9 mouse cellular contexts compared by ENCODE assay signal in genomic region chr4:117391966-117392365, GRCm38 (mm10).
DNase-seq lines count a peak whose midpoint lies in the region; ATAC-seq and TF ChIP-seq lines count a peak whose summit lies in the region.
"Had no signal": no experiment of that assay in that cellular context is flagged by ENCODE, and none has a peak within 500 bp of the region (broad histone marks: within the 10 kb centered on the region; RNA-seq: fewer than 3 reads in every experiment).

No protein-coding gene starts in this region.

- TF ChIP-seq EP300 in liver, postnatal 0 days (IDR thresholded peaks at IDR 0.05; ENCODE audit: low read depth), result no peak

- H3K4me1 ChIP-seq in liver, embryonic 11.5 days (replicated peaks; ENCODE audit: control insufficient read depth, insufficient read depth, low read length), result peaks cover 19% of the 10 kb centered on the region
- H3K4me1 ChIP-seq in liver, postnatal 0 days (ENCODE audit: insufficient read depth), result no peaks in the 10 kb centered on the region
- H3K4me1 ChIP-seq in embryonic facial prominence, embryonic 12.5 days, result peaks cover 24% of the 10 kb centered on the region
- H3K4me1 ChIP-seq in hindbrain, embryonic 16.5 days (ENCODE audit: control insufficient read depth, insufficient read depth, low read depth, low read length), result peaks cover 15% of the 10 kb centered on the region
- H3K4me1 ChIP-seq in midbrain, embryonic 16.5 days (ENCODE audit: control insufficient read depth, insufficient read depth, low read length), result peaks cover 28% of the 10 kb centered on the region

- 0 out of 2 replicates have a peak, but pooled peaks cover 5% of the 10 kb centered on the region for H3K27me3 ChIP-seq in liver, embryonic 11.5 days (replicated peaks; ENCODE audit: control insufficient read depth, insufficient read depth, low read length)
- H3K27me3 ChIP-seq in liver, postnatal 0 days (ENCODE audit: insufficient read depth, low read length), result no peaks in the 10 kb centered on the region
- H3K27me3 ChIP-seq in embryonic facial prominence, embryonic 12.5 days, result peaks cover 8% of the 10 kb centered on the region; the same call in 1 of the 2 replicates
- peaks cover 33% of the 10 kb centered on the region for H3K27me3 ChIP-seq in hindbrain, embryonic 16.5 days (replicated peaks; ENCODE audit: control insufficient read depth, insufficient read depth, low read length)
- peaks cover 9% of the 10 kb centered on the region for H3K27me3 ChIP-seq in midbrain, embryonic 16.5 days (ENCODE audit: control insufficient read depth, insufficient read depth, low read depth, low read length)

- intact Hi-C loops in gastrocnemius, adult 2 months (cut with DNase I), result no loop called here

- no peaks in the 10 kb centered on the region for H3K36me3 ChIP-seq in liver, embryonic 11.5 days (ENCODE audit: control insufficient read depth, insufficient read depth, low read length)
- H3K36me3 ChIP-seq in liver, postnatal 0 days (replicated peaks; ENCODE audit: insufficient read depth, low read length), result no peaks in the 10 kb centered on the region
- H3K36me3 ChIP-seq in embryonic facial prominence, embryonic 12.5 days, result no peaks in the 10 kb centered on the region
- H3K36me3 ChIP-seq in hindbrain, embryonic 16.5 days (ENCODE audit: control insufficient read depth, insufficient read depth, low read length), result no peaks in the 10 kb centered on the region
- no peaks in the 10 kb centered on the region for H3K36me3 ChIP-seq in midbrain, embryonic 16.5 days (ENCODE audit: control insufficient read depth, insufficient read depth, low read length)

- no peak overlapping the region for H3K9ac ChIP-seq in liver, embryonic 11.5 days (ENCODE audit: low read depth, low read length)
- no peak overlapping the region for H3K9ac ChIP-seq in liver, postnatal 0 days (replicated peaks)
- no peak overlapping the region for H3K9ac ChIP-seq in embryonic facial prominence, embryonic 12.5 days
- no peak overlapping the region for H3K9ac ChIP-seq in hindbrain, embryonic 16.5 days (ENCODE audit: low read depth, low read length)
- H3K9ac ChIP-seq in midbrain, embryonic 16.5 days (ENCODE audit: low read depth, low read length), result 0 out of 2 replicates have a peak overlapping the region, but pooled peaks have one; percentile 20

- no peak for DNase-seq in liver, embryonic 11.5 days (ENCODE audit: low spot score)
- no peak for DNase-seq in liver, postnatal 0 days
- DNase-seq in urinary bladder, adult 18-20 months (ENCODE audit: low spot score in 2 of 2), result no peak
- DNase-seq in gastrocnemius, adult 2 months, result no peak
- no peak for DNase-seq in natural killer cell, adult 2 months (ENCODE audit: low spot score in 2 of 2)
- DNase-seq: lung, postnatal 4 days had no signal

- H3K27ac ChIP-seq in liver, embryonic 11.5 days (ENCODE audit: low read depth, low read length), result no peak overlapping the region
- H3K27ac ChIP-seq in liver, postnatal 0 days (ENCODE audit: low read depth), result no peak overlapping the region
- no peak overlapping the region for H3K27ac ChIP-seq in embryonic facial prominence, embryonic 12.5 days
- no peak overlapping the region; the same call in 1 of the 2 replicates for H3K27ac ChIP-seq in hindbrain, embryonic 16.5 days (ENCODE audit: low read depth, low read length)
- H3K27ac ChIP-seq in midbrain, embryonic 16.5 days (ENCODE audit: low read length), result peak overlapping the region; percentile 57
- H3K27ac ChIP-seq in gastrocnemius, adult 2 months, result no peak overlapping the region

- H3K4me2 ChIP-seq in liver, embryonic 11.5 days, result peak overlapping the region; percentile 46
- H3K4me2 ChIP-seq in liver, postnatal 0 days (ENCODE audit: low read depth, low read length), result no peak overlapping the region
- peak overlapping the region; percentile 36 for H3K4me2 ChIP-seq in embryonic facial prominence, embryonic 12.5 days (replicated peaks)
- peak overlapping the region; percentile 18; the same call in 1 of the 2 replicates for H3K4me2 ChIP-seq in hindbrain, embryonic 16.5 days (ENCODE audit: low read length)
- H3K4me2 ChIP-seq in midbrain, embryonic 16.5 days (ENCODE audit: low read length), result peak overlapping the region; percentile 35

- WGBS in liver, embryonic 11.5 days, result 9% methylated on average over 9 of the region's 9 CpGs
- WGBS in liver, postnatal 0 days (ENCODE audit: insufficient replicate concordance), result 24% methylated on average over 9 of the region's 9 CpGs
- 4% methylated on average over 9 of the region's 9 CpGs for WGBS in embryonic facial prominence, embryonic 12.5 days
- WGBS in hindbrain, embryonic 16.5 days, result 3% methylated on average over 9 of the region's 9 CpGs
- WGBS in midbrain, embryonic 16.5 days, result 3% methylated on average over 7 of the region's 9 CpGs

- no peak for TF ChIP-seq CTCF in liver, postnatal 0 days (IDR thresholded peaks at IDR 0.05; ENCODE audit: low read depth)
- TF ChIP-seq CTCF in gastrocnemius, adult 2 months (IDR thresholded peaks at IDR 0.05), result no peak

- no peak overlapping the region for H3K4me3 ChIP-seq in liver, embryonic 11.5 days (ENCODE audit: low read depth, low read length)
- no peak overlapping the region for H3K4me3 ChIP-seq in liver, postnatal 0 days (ENCODE audit: low read depth, low read length)
- H3K4me3 ChIP-seq in embryonic facial prominence, embryonic 12.5 days, result no peak overlapping the region
- H3K4me3 ChIP-seq in hindbrain, embryonic 16.5 days (ENCODE audit: low read length), result no peak overlapping the region
- H3K4me3 ChIP-seq in midbrain, embryonic 16.5 days (ENCODE audit: low read depth, low read length), result no peak overlapping the region
- no peak overlapping the region for H3K4me3 ChIP-seq in gastrocnemius, adult 2 months

- no peaks in the 10 kb centered on the region for H3K9me3 ChIP-seq in liver, embryonic 11.5 days (ENCODE audit: control insufficient read depth, low read length)
- no peaks in the 10 kb centered on the region for H3K9me3 ChIP-seq in liver, postnatal 0 days (ENCODE audit: low read length)
- no peaks in the 10 kb centered on the region for H3K9me3 ChIP-seq in embryonic facial prominence, embryonic 12.5 days
- H3K9me3 ChIP-seq in hindbrain, embryonic 16.5 days (ENCODE audit: control insufficient read depth, low read length), result no peaks in the 10 kb centered on the region
- no peaks in the 10 kb centered on the region for H3K9me3 ChIP-seq in midbrain, embryonic 16.5 days (replicated peaks; ENCODE audit: control insufficient read depth, low read length, poor library complexity, severe bottlenecking)

- ATAC-seq in liver, embryonic 11.5 days (replicated peaks; ENCODE audit: low FRiP score), result peak; percentile 23; the same call in 1 of the 2 replicates
- ATAC-seq in liver, postnatal 0 days, result no peak
- no peak for ATAC-seq in embryonic facial prominence, embryonic 12.5 days (ENCODE audit: insufficient number of reproducible peaks, insufficient read depth, low FRiP score, low TSS enrichment)
- peak; percentile 56; the same call in 1 of the 2 replicates for ATAC-seq in hindbrain, embryonic 16.5 days
- peak; percentile 60 for ATAC-seq in midbrain, embryonic 16.5 days

Comparison
In these comparisons a context has a peak if more than half of its experiments do, and no peak if none do; other contexts are left out.
1. ATAC-seq: peak in liver, embryonic 11.5 days (single experiment), hindbrain, embryonic 16.5 days (single experiment) and midbrain, embryonic 16.5 days (single experiment); none in liver, postnatal 0 days (single experiment) and embryonic facial prominence, embryonic 12.5 days (single experiment).